Mouse (Mus musculus) E14TG2a.4 (cell line): ENCODE results near the gene Sept1.

ENCODE experiments used
- CTCF ChIP-seq: conservative IDR thresholded peaks from 2 replicates; pipeline ENCODE4 v1.5.1; 2014; ENCODE audit warnings: low read length
- NANOG ChIP-seq: IDR thresholded peaks from 2 replicates; pipeline ENCODE4 v1.6.1; 2014; ENCODE audit warnings: borderline replicate concordance, low read length, mixed read lengths
- POU5F1 ChIP-seq: IDR thresholded peaks from 2 replicates; pipeline ENCODE4 v1.6.1; 2014; ENCODE audit warnings: low read length, borderline replicate concordance

DNA sequence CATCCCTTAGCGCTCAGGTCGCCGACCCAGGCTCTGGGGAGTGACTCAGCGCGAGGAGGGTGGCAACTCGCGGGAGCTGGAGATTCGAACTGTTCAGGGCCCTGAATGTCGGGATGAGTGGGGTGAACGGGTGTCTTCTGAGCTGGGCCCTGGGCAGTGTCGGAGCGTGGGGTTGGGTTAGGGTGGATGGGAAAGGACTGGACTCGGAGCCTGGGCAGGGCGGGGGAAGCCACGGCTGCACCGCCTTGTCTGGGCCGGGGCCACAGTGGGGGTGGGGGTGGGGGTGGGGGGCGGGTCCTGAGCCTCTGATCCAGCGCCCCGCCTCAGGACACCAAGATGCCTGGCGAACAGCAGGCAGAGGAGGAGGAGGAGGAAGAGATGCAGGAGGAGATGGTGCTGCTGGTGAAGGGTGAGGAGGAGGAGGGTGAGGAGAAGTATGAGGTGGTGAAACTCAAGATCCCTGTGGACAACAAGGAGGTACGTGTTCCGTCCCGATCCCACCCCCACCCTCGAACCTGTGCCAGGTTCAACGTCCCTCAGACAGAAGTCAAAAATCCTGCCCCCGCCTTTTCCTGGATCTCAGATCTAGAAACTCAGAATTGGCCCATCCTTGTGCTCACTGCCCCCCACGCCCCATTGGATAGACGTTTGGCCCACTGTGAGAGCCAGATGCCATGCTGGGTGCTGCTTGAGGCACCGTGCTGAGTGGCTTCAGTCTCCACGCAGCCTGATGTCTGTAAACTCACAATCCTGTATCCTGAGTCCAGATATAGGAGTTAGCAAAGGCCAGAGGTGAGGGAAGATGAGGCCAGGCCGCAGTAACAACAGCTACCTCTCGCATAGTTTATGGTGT lies 12.0 kb upstream of the Sept1 start:
- TF ChIP-seq CTCF (no peak), POU5F1 (no peak), NANOG (no peak)
